Mouse (Mus musculus): ENCODE results near the gene Cotl1. TPM values are rescaled to one million over a fixed set of nuclear protein-coding genes. Genes with fewer than 3 reads are reported as not detected.

The Cotl1 gene
- polyA plus RNA-seq, 1 experiment from 2014 or later = 219 TPM

DNA sequence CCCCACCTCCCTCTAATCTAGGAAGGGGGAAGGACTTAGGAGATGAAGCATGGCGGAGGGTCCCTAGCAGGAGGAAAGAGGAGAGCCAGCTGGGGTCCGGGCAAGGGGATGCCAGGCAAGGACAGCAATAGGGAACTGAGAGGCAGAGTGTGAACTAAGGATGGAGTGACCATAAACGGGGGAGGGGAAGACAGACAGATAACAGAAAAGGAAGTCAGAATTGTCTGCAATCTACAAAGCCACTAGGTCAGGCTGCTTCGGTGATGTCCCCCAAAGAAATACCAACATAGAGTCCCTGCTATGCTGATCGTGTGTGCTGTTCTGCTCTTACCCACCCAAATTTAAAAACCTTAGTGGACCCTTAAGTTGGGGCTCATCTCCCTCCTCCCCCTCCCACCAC lies 13.4 kb downstream of the Cotl1 start:
- WGBS = 72% methylated on average over 5 of the region's 5 CpGs
- peaks cover 53% of the 10 kb centered on the region for H3K4me1 ChIP-seq
- ATAC-seq (ENCODE audit: low FRiP score, low read depth) = no peak
- peaks cover 7% of the 10 kb centered on the region for H3K36me3 ChIP-seq
- no peak overlapping the region for H3K27ac ChIP-seq
- no peak overlapping the region for H3K4me2 ChIP-seq (replicated peaks)
- H3K9me3 ChIP-seq = no peaks in the 10 kb centered on the region
- H3K4me3 ChIP-seq = no peak overlapping the region
- H3K27me3 ChIP-seq (replicated peaks) = no peaks in the 10 kb centered on the region
- H3K9ac ChIP-seq = no peak overlapping the region

DNA sequence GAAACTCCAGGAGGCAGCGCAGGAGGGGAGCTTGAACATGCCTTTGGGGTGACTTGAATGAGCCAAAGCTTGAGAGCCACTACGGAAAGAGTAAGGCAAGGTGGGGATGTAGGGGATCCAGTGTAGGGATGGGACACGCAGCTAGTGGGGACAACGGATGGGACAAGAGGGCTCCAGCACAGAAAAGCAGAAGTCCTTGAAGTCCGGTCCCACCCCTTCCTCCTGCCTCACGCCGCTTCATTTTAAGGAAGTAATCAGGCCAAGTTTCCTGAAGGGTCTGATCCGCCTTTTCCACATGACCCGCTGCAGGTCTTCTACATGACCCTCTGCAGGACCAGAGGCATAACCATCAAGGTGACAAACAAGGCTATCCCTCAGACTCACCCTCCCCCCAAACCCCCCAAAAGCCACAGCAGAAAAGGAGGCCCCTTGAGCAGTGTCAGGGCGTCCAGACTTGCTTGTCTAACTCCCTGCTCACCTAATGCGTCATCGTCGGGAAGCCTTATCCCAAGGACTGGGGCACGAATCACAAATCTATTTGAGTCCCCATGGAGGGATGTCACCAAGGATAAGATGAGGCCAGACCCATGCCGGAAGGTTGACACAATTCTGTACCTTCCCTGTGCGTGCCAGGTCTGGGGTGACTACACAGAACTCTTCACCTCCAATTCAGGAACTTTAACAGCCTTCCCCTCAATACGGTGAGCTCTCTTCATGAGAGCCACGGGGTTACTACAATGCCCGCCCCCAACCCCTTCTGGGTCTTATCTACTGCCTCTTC lies 14.2 kb downstream of the Cotl1 start:
- no peak for ATAC-seq (ENCODE audit: low FRiP score, low read depth)
- Histone ChIP-seq H3K9me3 (no peaks in the 10 kb centered on the region), H3K4me3 (no peak overlapping the region), H3K36me3 (peaks cover 14% of the 10 kb centered on the region), H3K27me3 (replicated peaks) (no peaks in the 10 kb centered on the region), H3K27ac (no peak overlapping the region), H3K4me2 (replicated peaks) (no peak overlapping the region), H3K4me1 (peaks cover 45% of the 10 kb centered on the region), H3K9ac (no peak overlapping the region)
- WGBS = 87% methylated on average over 19 of the region's 19 CpGs

DNA sequence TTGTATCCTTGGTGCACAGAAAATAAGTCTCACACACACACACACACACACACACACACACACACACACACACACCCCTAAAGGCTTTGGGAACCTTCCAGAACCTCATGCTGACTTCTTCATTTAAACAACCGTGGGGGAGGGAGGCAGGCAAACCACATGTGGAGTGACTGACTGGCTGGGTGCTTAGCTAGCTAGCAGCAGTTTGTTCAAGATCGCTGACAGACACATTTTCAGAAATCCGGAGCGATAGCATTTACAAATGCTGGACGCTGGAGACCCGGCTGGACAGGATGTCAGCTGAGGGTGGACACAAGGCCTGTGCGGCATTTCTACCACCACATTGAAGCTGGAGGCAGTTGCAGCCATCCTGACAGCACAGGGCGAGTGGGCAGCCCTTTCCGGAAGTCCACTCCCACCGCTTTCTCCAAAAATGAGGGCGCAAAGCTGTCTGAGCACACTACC lies 15.5 kb downstream of the Cotl1 start:
- H3K4me1 ChIP-seq = peaks cover 32% of the 10 kb centered on the region
- WGBS = 78% methylated on average over 11 of the region's 11 CpGs
- no peak overlapping the region for H3K4me2 ChIP-seq (replicated peaks)
- no peaks in the 10 kb centered on the region for H3K27me3 ChIP-seq (replicated peaks)
- H3K36me3 ChIP-seq = peaks cover 27% of the 10 kb centered on the region
- H3K27ac ChIP-seq = no peak overlapping the region
- no peak overlapping the region for H3K4me3 ChIP-seq
- ATAC-seq (ENCODE audit: low FRiP score, low read depth) = no peak
- no peak overlapping the region for H3K9ac ChIP-seq
- no peaks in the 10 kb centered on the region for H3K9me3 ChIP-seq

DNA sequence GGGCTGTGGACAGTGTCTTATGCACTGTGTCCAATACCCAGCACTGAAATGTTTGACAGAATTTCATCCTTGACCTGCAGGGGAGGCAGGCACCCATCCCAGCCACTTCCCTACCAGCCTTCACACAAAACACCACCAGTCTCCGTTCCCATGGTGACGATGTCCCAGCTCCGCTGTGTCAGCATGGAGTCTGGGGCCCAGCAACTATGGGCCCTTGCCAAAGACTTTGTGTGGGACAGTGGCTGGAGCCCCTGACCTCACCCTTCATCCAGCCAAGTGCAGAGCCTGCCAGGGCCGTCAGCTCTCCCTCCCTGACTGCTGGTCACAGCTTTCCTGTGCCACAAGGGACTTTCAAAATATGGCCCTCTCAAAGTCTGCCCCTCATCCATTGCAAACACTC lies 16.2 kb downstream of the Cotl1 start:
- Histone ChIP-seq H3K36me3 (peaks cover 30% of the 10 kb centered on the region), H3K4me3 (no peak overlapping the region), H3K27me3 (replicated peaks) (no peaks in the 10 kb centered on the region), H3K9me3 (no peaks in the 10 kb centered on the region), H3K9ac (no peak overlapping the region), H3K4me1 (peaks cover 24% of the 10 kb centered on the region), H3K4me2 (replicated peaks) (no peak overlapping the region), H3K27ac (no peak overlapping the region)
- ATAC-seq (ENCODE audit: low FRiP score, low read depth) = no peak
- 46% methylated on average over 4 of the region's 4 CpGs for WGBS

DNA sequence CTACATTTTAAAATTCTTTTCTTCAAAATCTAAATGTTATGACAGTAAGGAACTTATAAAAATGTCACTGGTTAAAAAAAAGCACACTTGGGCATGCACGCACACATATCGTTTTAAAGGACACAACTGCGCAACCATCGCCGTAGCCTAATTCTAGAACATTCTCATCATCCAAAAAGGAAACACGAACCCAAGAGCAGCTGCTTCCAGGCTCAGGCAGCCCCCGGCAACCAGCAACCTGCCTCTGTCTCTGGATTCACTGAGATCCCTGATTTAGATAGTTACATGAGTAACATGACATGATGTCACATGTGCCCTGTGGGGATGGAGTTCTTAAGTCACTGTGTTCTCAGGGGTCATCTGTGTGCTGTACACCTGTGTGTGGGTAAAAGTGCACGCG lies 17.1 kb downstream of the Cotl1 start:
- H3K36me3 ChIP-seq = peaks cover 34% of the 10 kb centered on the region
- H3K27ac ChIP-seq = no peak overlapping the region
- H3K9ac ChIP-seq = no peak overlapping the region
- 97% methylated on average over 9 of the region's 9 CpGs for WGBS
- H3K27me3 ChIP-seq (replicated peaks) = no peaks in the 10 kb centered on the region
- no peak overlapping the region for H3K4me3 ChIP-seq
- ATAC-seq (ENCODE audit: low FRiP score, low read depth) = no peak
- no peaks in the 10 kb centered on the region for H3K9me3 ChIP-seq
- no peak overlapping the region for H3K4me2 ChIP-seq (replicated peaks)
- peaks cover 16% of the 10 kb centered on the region for H3K4me1 ChIP-seq

DNA sequence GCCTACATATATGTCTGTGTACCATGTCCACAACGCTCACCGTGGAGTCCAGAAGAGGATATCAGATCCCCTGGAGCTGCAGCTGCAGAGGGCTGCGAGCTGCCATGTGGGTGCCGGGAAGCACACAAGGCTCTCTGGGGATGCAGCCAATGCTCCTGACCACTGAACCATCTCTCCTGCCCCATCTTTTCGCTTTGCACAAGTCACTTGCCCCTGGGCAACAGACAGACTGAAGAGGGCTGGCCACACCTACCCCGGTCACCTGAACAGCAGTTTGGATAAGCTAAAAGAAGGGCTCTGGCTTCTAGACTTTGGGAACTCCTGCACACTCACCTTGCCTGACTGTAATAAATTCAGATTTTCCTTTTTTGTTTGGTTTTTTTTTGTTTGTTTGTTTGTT lies 18.7 kb downstream of the Cotl1 start:
- H3K9ac ChIP-seq = no peak overlapping the region
- no peaks in the 10 kb centered on the region for H3K27me3 ChIP-seq (replicated peaks)
- no peak for ATAC-seq (ENCODE audit: low FRiP score, low read depth)
- peaks cover 34% of the 10 kb centered on the region for H3K36me3 ChIP-seq
- H3K27ac ChIP-seq = no peak overlapping the region
- no peaks in the 10 kb centered on the region for H3K9me3 ChIP-seq
- H3K4me1 ChIP-seq = peaks cover 11% of the 10 kb centered on the region; the same call in 1 of the 2 replicates
- WGBS = 96% methylated on average over 6 of the region's 6 CpGs
- H3K4me2 ChIP-seq (replicated peaks) = no peak overlapping the region
- no peak overlapping the region for H3K4me3 ChIP-seq

DNA sequence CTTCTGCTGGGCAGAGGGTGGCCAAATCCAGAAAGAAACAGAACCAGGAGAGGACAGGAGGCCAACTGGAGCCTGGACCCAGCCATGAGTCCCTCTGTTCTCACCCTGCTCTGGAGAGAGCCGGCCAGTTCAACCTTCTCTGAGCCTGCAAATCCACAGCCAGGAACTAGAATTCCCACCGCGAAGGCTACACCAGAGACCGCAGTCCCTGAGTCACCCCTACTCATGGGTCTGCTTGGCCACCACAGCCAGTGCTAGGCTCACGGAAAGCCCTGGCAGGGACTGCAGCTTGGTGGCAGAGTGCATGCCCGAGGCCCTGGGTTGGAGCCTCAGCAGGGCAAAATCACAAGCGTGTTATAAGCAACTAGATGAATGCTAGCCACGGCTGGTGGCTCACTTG lies 20.4 kb downstream of the Cotl1 start:
- H3K4me1 ChIP-seq = peaks cover 11% of the 10 kb centered on the region; the same call in 1 of the 2 replicates
- no peaks in the 10 kb centered on the region for H3K9me3 ChIP-seq
- ATAC-seq (ENCODE audit: low FRiP score, low read depth) = no peak
- no peak overlapping the region for H3K27ac ChIP-seq
- H3K4me3 ChIP-seq = no peak overlapping the region
- H3K27me3 ChIP-seq (replicated peaks) = no peaks in the 10 kb centered on the region
- H3K36me3 ChIP-seq = peaks cover 38% of the 10 kb centered on the region
- H3K9ac ChIP-seq = no peak overlapping the region
- H3K4me2 ChIP-seq (replicated peaks) = no peak overlapping the region
- WGBS = 92% methylated on average over 8 of the region's 8 CpGs

DNA sequence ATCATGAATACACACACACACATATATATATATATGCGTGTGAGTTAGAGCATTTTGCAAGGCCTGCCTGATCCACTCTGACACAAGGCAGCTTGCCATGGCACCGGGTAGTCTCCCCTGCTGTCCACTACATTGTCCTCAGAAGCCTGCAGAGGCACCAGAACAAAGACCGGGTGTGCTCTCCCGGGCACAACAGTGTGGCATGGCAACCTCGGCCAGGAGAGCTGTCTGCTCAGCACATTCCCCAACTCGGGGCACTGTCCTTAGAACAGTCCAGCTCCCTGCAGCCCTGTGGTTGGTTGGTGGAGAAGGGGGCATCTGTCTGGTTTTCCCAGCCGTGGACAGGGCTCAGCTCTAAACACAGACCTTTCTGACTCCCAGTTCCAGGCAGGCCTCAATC lies 21.0 kb downstream of the Cotl1 start:
- Histone ChIP-seq H3K9ac (no peak overlapping the region), H3K4me1 (peaks cover 11% of the 10 kb centered on the region; the same call in 1 of the 2 replicates), H3K9me3 (no peaks in the 10 kb centered on the region), H3K4me3 (no peak overlapping the region), H3K4me2 (replicated peaks) (no peak overlapping the region), H3K27me3 (replicated peaks) (no peaks in the 10 kb centered on the region), H3K36me3 (peaks cover 38% of the 10 kb centered on the region), H3K27ac (no peak overlapping the region)
- ATAC-seq (ENCODE audit: low FRiP score, low read depth) = no peak
- WGBS = 67% methylated on average over 7 of the region's 7 CpGs

DNA sequence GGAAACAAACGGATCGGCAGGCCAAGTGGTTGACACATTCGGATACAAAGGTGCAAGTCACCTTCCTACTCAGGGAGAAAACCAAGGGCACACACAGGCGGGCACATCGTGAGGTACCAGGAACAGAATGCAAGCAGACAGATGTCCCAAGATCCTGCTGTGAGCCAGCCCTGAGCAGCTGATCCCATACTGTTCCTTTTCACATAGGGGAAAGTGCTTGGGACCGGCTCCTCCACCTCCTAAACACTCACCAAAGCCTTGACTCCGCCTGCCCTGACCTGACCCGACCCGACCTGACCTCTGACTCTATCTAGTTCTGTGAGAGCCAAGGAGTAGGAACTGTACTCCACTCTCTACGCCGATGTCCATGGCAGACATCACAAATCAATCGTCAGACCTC lies 22.9 kb downstream of the Cotl1 start:
- Histone ChIP-seq H3K27ac (no peak overlapping the region), H3K4me2 (replicated peaks) (no peak overlapping the region), H3K27me3 (replicated peaks) (no peaks in the 10 kb centered on the region), H3K4me1 (peaks cover 20% of the 10 kb centered on the region), H3K9me3 (no peaks in the 10 kb centered on the region), H3K9ac (no peak overlapping the region), H3K4me3 (no peak overlapping the region), H3K36me3 (peaks cover 35% of the 10 kb centered on the region)
- no peak for ATAC-seq (ENCODE audit: low FRiP score, low read depth)
- 33% methylated on average over 12 of the region's 12 CpGs for WGBS

DNA sequence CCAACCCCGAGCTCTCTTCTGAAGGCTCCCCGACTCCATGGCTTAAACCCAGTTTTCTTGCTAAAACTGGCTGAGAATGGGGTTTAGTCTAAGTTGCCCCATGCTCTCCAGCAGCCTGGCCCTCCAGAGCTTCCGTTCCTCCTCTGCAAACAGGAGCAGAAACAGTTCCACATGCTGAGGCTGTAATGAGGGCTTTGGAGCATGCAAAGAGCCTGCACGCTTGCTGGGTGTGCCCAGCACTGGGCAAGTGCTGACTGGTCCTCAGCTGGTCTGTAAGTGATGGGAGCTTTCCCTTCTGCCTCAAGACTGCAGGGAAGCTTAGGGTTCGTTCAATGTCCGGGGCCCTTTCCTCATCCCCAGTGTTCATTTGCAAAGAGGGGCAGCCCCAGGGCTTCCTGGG lies 24.1 kb downstream of the Cotl1 start:
- Histone ChIP-seq H3K4me3 (no peak overlapping the region), H3K36me3 (peaks cover 24% of the 10 kb centered on the region), H3K4me1 (peaks cover 32% of the 10 kb centered on the region), H3K9me3 (no peaks in the 10 kb centered on the region), H3K9ac (no peak overlapping the region), H3K4me2 (replicated peaks) (no peak overlapping the region), H3K27me3 (replicated peaks) (no peaks in the 10 kb centered on the region), H3K27ac (no peak overlapping the region)
- ATAC-seq (ENCODE audit: low FRiP score, low read depth) = no peak
- 82% methylated on average over 6 of the region's 6 CpGs for WGBS

DNA sequence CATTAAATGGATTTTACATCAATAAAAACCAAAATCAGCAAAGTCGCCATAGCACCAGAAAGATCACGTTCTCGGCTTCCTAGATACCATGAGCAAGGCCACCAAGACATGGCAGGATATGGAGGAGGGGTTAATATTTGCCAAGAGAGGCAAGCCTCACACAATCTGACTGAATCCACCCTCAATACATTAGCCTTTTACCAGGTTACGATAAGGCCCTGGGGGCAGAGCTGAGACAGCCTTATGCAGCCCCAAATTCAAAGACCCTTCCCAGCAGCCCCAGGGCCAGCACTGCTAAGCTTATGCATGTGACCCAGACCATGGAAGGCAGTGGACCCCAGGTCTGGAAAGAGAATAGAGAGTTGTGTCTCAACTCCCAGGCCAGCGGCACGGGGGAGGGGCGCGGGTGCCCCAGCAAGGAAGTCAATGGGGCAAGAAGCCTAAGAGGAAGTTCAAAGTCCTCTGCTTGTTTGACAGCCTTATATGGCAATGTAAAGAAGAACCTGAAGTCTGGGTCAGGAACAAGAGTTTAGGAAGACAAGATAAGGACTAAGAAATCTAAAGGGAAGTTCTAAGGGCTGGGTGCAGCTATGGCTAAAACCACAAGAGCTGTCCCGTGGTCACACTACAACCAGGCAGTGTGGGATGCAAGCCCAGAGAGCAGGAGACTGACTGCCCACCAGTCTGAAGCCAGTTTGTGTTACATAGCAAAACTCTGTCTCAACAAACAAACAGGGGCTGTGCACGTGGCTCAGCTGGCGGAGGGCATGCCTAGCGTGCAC lies 27.5 kb downstream of the Cotl1 start:
- Histone ChIP-seq H3K4me1 (peaks cover 49% of the 10 kb centered on the region), H3K9me3 (no peaks in the 10 kb centered on the region), H3K4me2 (replicated peaks) (no peak overlapping the region), H3K27me3 (replicated peaks) (no peaks in the 10 kb centered on the region), H3K27ac (no peak overlapping the region), H3K9ac (no peak overlapping the region), H3K4me3 (no peak overlapping the region), H3K36me3 (peaks cover 15% of the 10 kb centered on the region)
- no peak for ATAC-seq (ENCODE audit: low FRiP score, low read depth)
- 79% methylated on average over 12 of the region's 12 CpGs for WGBS

DNA sequence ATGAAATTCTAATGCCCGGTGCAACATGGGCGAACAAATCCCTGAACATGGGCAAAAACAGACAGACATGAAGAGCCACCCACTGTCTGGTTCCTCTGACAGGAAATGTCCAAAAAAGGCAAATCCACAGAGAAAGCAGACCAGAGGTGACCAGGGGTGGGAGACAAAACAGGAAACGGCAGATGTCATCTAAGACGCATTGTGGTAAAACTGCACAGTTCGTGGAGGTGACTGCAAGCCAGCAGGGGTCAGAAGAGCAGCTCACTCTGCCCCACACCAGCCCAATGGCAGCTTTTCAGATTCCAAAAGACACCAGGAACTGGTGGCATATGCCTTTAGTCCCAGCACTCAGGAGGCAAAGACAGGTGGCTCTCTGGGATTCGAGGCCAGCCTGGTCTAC lies 28.4 kb downstream of the Cotl1 start:
- ATAC-seq (ENCODE audit: low FRiP score, low read depth) = no peak
- WGBS = 61% methylated on average over 6 of the region's 6 CpGs

More for the DNA sequence above, 28.4 kb downstream of the Cotl1 start:
- Histone ChIP-seq H3K4me1 (peaks cover 47% of the 10 kb centered on the region), H3K27me3 (replicated peaks) (no peaks in the 10 kb centered on the region), H3K4me2 (replicated peaks) (no peak overlapping the region), H3K9ac (no peak overlapping the region), H3K36me3 (peaks cover 15% of the 10 kb centered on the region), H3K9me3 (no peaks in the 10 kb centered on the region), H3K4me3 (no peak overlapping the region), H3K27ac (no peak overlapping the region)

All from neural tube, embryonic 12.5 days (tissue).